Mouse (Mus musculus): ENCODE measurements around the gene Rec114. TPM values are rescaled to one million over a fixed set of nuclear protein-coding genes. Genes with fewer than 3 reads are reported as not detected.

Gene Rec114
- total RNA-seq (2023; ENCODE audit: inconsistent age): not detected in 4 replicates

DNA sequence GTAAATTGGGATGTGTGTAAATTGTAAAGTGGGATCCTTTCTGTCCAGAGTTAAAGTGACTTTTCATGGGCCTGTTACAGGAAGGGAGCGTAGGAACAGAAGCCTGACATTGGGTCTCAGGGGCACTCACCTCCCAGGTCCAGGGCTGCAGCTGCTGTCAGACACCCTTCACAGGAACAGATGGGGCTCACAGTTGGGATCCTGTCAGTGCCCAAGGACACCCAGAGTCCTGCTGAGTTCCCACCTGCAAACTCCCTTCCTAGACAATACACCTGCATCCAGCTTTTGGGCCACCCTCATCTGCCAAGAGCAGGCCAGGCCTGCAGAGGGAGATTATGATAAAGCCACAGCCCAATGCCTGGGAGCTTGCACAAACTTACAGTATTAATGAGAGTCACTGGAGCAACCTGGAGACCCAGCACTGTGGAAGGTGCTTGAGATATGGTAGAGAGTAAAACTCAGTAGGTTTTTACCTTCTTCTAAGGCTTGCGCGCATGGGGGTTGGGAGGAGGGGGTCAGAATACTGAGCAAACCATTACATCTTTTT is at the start of gene Rec114:
TSS of gene Rec114 (minus strand) at position 263 of the 547 bp plus-strand sequence.

Other genes with a start within 250 kb of the Rec114 start
- gene Cd276, start 188.5 kb downstream of the Rec114 start, total RNA-seq (2023; ENCODE audit: inconsistent age): 1.1 to 2.7 TPM (median 1.7 TPM) in 4 replicates
- 98.8 to 106 TPM (median 104 TPM) in 4 replicates for gene Nptn, start 161.7 kb downstream of the Rec114 start, total RNA-seq (2023; ENCODE audit: inconsistent age)
- gene Hcn4, start 79.4 kb upstream of the Rec114 start, total RNA-seq (2023; ENCODE audit: inconsistent age): not detected in 4 replicates

Measured in B cell, adult (primary cell).